Mouse (Mus musculus): ENCODE results near the gene Ush1g.

- TF ChIP-seq POLR2A (IDR thresholded peaks at IDR 0.05; ENCODE audit: control insufficient read depth in 1 of 2, insufficient read depth in 1 of 2, low read depth in 1 of 2, low read length in 2 of 2, poor library complexity in 1 of 2), result no peak
- TF ChIP-seq EP300 (IDR thresholded peaks at IDR 0.05; ENCODE audit: low read depth in 1 of 2, low read length in 2 of 2), result no peak
- TF ChIP-seq CTCF (IDR thresholded peaks at IDR 0.05 in 2 of 3, conservative IDR thresholded peaks at IDR 0.05 in 1 of 3; ENCODE audit: control insufficient read depth in 1 of 3, insufficient read depth in 1 of 3, low read depth in 2 of 3, low read length in 3 of 3, poor library complexity in 1 of 3, severe bottlenecking in 1 of 3), result peak; percentile 69 to 83 (median 70)
- TF ChIP-seq TCF12 (IDR thresholded peaks at IDR 0.05; ENCODE audit: low read depth, low read length), result no peak
- TF ChIP-seq GATA1 (IDR thresholded peaks at IDR 0.05; ENCODE audit: low read depth, low read length), result no peak
- TF ChIP-seq USF1 (IDR thresholded peaks at IDR 0.05; ENCODE audit: low read depth, low read length), result no peak
- TF ChIP-seq MAX (IDR thresholded peaks at IDR 0.05; ENCODE audit: low read length), result no peak
Measured at GRCm38 (mm10) chr11:115329339-115329738, 7.5 kb upstream of the Ush1g start.

Data from MEL (cell line).